Comparison of ENCODE assay signal across 8 mouse cellular contexts in the genomic region with DNA sequence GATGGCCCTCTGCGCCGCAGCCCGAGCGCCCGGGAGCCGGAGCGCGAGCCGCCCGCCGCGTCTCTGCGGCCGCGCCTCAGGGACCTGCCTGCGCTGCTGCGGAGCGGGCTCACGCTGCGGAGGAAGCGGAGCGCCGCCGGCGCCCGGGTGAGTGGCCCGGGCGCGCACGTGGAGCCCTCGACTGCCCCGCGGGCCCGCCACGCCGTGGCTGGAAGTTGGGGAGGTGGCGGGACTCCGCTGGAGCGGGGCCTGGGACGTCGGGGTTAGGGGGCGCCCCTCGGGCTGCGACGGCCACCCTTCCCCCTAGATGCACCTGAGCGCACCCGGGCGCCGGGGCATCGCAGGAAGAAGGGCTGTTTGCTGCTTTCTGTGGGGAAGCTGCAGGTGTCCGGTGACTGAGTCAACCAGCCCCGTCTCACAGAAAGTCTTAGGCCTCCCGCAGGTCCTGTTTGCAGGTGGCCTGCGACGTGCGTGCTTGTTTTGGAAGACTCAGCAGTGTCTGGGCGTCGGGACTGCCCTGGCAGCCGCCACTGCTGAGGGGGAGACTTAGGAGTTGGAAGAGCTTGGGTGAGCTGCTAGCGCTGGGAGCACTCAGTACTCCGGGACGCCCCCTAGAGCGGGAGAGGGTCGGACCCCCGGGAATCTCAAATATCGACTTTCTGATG. TPM values are rescaled to one million over a fixed set of nuclear protein-coding genes. Genes with fewer than 3 reads are reported as not detected.
DNase-seq lines count a peak whose midpoint lies in the region; ATAC-seq and TF ChIP-seq lines count a peak whose summit lies in the region.

No protein-coding gene starts in this region.

- peak overlapping the region; percentile 91 for H3K4me3 ChIP-seq in ES-Bruce4 (ENCODE audit: low read depth, low read length)
- H3K4me3 ChIP-seq in bone marrow macrophage, adult 2 months (ENCODE audit: insufficient read depth, low read length), result peak overlapping the region; percentile 95
- peak overlapping the region; percentile 73 for H3K4me3 ChIP-seq in hindbrain, embryonic 13.5 days

- peak; percentile 53 for ATAC-seq in frontal cortex, adult (ENCODE audit: low TSS enrichment)
- ATAC-seq in hindbrain, embryonic 13.5 days (ENCODE audit: low FRiP score), result peak; percentile 87

- H3K9ac ChIP-seq in ES-Bruce4 (ENCODE audit: low read depth, poor library complexity, severe bottlenecking), result peak overlapping the region; percentile 92
- H3K9ac ChIP-seq in hindbrain, embryonic 13.5 days, result peak overlapping the region; percentile 82

- no peak for TF ChIP-seq EP300 in ES-Bruce4 (IDR thresholded peaks at IDR 0.05; ENCODE audit: insufficient read depth, low read depth, low read length)

- TF ChIP-seq POLR2A in ES-Bruce4 (IDR thresholded peaks at IDR 0.05; ENCODE audit: insufficient read depth, low read length), result no peak
- no peak for TF ChIP-seq POLR2A in bone marrow macrophage, adult 2 months (IDR thresholded peaks at IDR 0.05; ENCODE audit: borderline replicate concordance, low read depth, low read length)

- no peaks in the 10 kb centered on the region for H3K4me1 ChIP-seq in ES-Bruce4 (ENCODE audit: control insufficient read depth, insufficient read depth, low read length)
- H3K4me1 ChIP-seq in bone marrow macrophage, adult 2 months (ENCODE audit: control insufficient read depth, insufficient read depth, low read length), result peaks cover 10% of the 10 kb centered on the region
- peaks cover 14% of the 10 kb centered on the region for H3K4me1 ChIP-seq in hindbrain, embryonic 13.5 days (replicated peaks)

- H3K36me3 ChIP-seq in ES-Bruce4 (ENCODE audit: control insufficient read depth, insufficient read depth, low read length, poor library complexity, severe bottlenecking), result no peaks in the 10 kb centered on the region
- no peaks in the 10 kb centered on the region for H3K36me3 ChIP-seq in hindbrain, embryonic 13.5 days

- H3K27ac ChIP-seq in ES-Bruce4 (ENCODE audit: insufficient read depth, low read length), result no peak overlapping the region
- peak overlapping the region; percentile 54 for H3K27ac ChIP-seq in bone marrow macrophage, adult 2 months (ENCODE audit: insufficient read depth, low read depth, low read length)
- peak overlapping the region; percentile 40; the same call in 1 of the 2 replicates for H3K27ac ChIP-seq in hindbrain, embryonic 13.5 days

- H3K27me3 ChIP-seq in ES-Bruce4 (ENCODE audit: control insufficient read depth, insufficient read depth, low read length, poor library complexity, severe bottlenecking), result no peaks in the 10 kb centered on the region
- H3K27me3 ChIP-seq in hindbrain, embryonic 13.5 days, result peaks cover 51% of the 10 kb centered on the region

- WGBS in hindbrain, embryonic 13.5 days, result under 1% methylated on average over 61 of the region's 66 CpGs

- peak; percentile 27 for TF ChIP-seq CTCF in ES-Bruce4 (IDR thresholded peaks at IDR 0.05; ENCODE audit: low read depth, low read length)
- no peak for TF ChIP-seq CTCF in bone marrow macrophage, adult 2 months (IDR thresholded peaks at IDR 0.05; ENCODE audit: low read depth, low read length)

- H3K4me2 ChIP-seq in hindbrain, embryonic 13.5 days, result peak overlapping the region; percentile 96

- H3K9me3 ChIP-seq in ES-Bruce4 (replicated peaks; ENCODE audit: control insufficient read depth, insufficient read depth, low read length, poor library complexity, severe bottlenecking), result no peaks in the 10 kb centered on the region
- H3K9me3 ChIP-seq in hindbrain, embryonic 13.5 days, result no peaks in the 10 kb centered on the region

- peak; percentile 46 to 49 for DNase-seq in left cerebral cortex, adult 8-10 months (ENCODE audit: low spot score in 2 of 2)
- peak; percentile 62 to 64 for DNase-seq in lung, postnatal 4 days
- DNase-seq in right cerebral cortex, postnatal 14 days, result peak; percentile 63
- peak; percentile 42 to 61 for DNase-seq in urinary bladder, postnatal 4 days (ENCODE audit: low spot score in 2 of 2)

RNA-seq across cellular contexts. Expression of gene Rapgef5, which starts 17.9 kb away (rescaled TPM):
- polyA plus RNA-seq in ES-Bruce4 (2011; ENCODE audit: insufficient read depth, insufficient read length, low read depth, missing spikeins), result 23.8 and 28.4 TPM in 2 replicates
- 20.8 and 28.7 TPM in 2 replicates for polyA plus RNA-seq in bone marrow macrophage, adult 2 months (2012; ENCODE audit: insufficient read depth, insufficient read length, missing spikeins)
- 46.9 and 52.4 TPM in 2 replicates for polyA plus RNA-seq in hindbrain, embryonic 13.5 days (2015; fragmentation: Nextera tagmentation; extraction: Ambion mirVana)
- 100 to 1,000 TPM; 136 to 139 (median 137) TPM for total RNA-seq in left cerebral cortex, adult 8-10 months (2022)
